Mouse (Mus musculus) stomach, postnatal 0 days (tissue): Measurements from ENCODE around the gene Tpm3. TPM values are rescaled to one million over a fixed set of nuclear protein-coding genes. Genes with fewer than 3 reads are reported as not detected.

Source experiments
- ATAC-seq: fragments of 200-750 bp; cut with Nextera tagmentation; 2 replicates; pipeline ENCODE4 v1.8.0; 2017; ENCODE audit not compliant: low FRiP score, low TSS enrichment
- DNase-seq: peaks from one replicate; pipeline ENCODE4 v3.0.0-alpha.2; 2016; ENCODE audit warnings: low spot score
- H3K27ac ChIP-seq: fragments of 300-500 bp; sonication (generic); replicated peaks from 2 replicates; pipeline ENCODE4 v1.5.1; 2014; ENCODE audit warnings: mild to moderate bottlenecking, control low read depth
- H3K27me3 ChIP-seq: fragments of 300-500 bp; sonication (generic); 2 replicates; pipeline ENCODE4 v1.6.1; 2014; ENCODE audit warnings: low read length; ENCODE audit not compliant: control insufficient read depth, insufficient read depth
- H3K36me3 ChIP-seq: fragments of 300-500 bp; sonication (generic); 2 replicates; pipeline ENCODE4 v1.6.1; 2014; ENCODE audit warnings: low read length, mixed read lengths; ENCODE audit not compliant: control insufficient read depth, insufficient read depth
- H3K4me1 ChIP-seq: fragments of 300-500 bp; sonication (generic); replicated peaks from 2 replicates; pipeline ENCODE4 v1.6.1; 2014; ENCODE audit warnings: antibody characterized with exemption; ENCODE audit not compliant: control insufficient read depth, insufficient read depth
- H3K4me2 ChIP-seq: fragments of 300-500 bp; sonication (generic); replicated peaks from 2 replicates; pipeline ENCODE4 v1.6.1; 2014; ENCODE audit warnings: low read depth, mild to moderate bottlenecking, control low read depth, moderate library complexity
- H3K4me3 ChIP-seq: fragments of 300-500 bp; sonication (generic); 2 replicates; pipeline ENCODE4 v1.5.1; 2014; ENCODE audit warnings: low read depth, low read length, control low read depth
- H3K9ac ChIP-seq: fragments of 300-500 bp; sonication (generic); 2 replicates; pipeline ENCODE4 v1.6.1; 2014; ENCODE audit warnings: mild to moderate bottlenecking, low read length, control low read depth, mixed read lengths
- H3K9me3 ChIP-seq: fragments of 300-500 bp; sonication (generic); 2 replicates; pipeline ENCODE4 v1.6.1; 2016; ENCODE audit warnings: low read length; ENCODE audit not compliant: control insufficient read depth
- CTCF ChIP-seq: IDR thresholded peaks from 2 replicates; pipeline ENCODE4 v1.5.1; 2016; ENCODE audit warnings: antibody characterized with exemption, low read depth, mild to moderate bottlenecking, moderate library complexity
- EP300 ChIP-seq: optimal IDR thresholded peaks from 2 replicates; pipeline ENCODE3; 2016; ENCODE audit warnings: antibody characterized with exemption
- WGBS: fragments of 180-500 bp; shearing (Covaris S2); extraction: QIAGEN DNeasy Blood & Tissue Kit; methylation state at CpG from one replicate; pipeline ENCODE4 v1.1.7; 2014; 5-methylcytosine and 5-hydroxymethylcytosine counted together
- polyA plus RNA-seq: library from polyadenylated mRNA; unstranded; fragments of >200 nt; fragmentation: Nextera tagmentation; extraction: Ambion mirVana; gene quantifications from 2 replicates; pipeline ENCODE4 v1.2.1, GENCODE M21; 2015

Gene Tpm3
- 327 TPM in 2 replicates for polyA plus RNA-seq

- Histone ChIP-seq H3K36me3 (no peaks in the 10 kb centered on the region), H3K27me3 (no peaks in the 10 kb centered on the region), H3K9ac (no peak within 1 kb of the TSS), H3K4me1 (no peaks in the 10 kb centered on the region), H3K4me2 (no peak within 1 kb of the TSS), H3K4me3 (no peak within 1 kb of the TSS), H3K27ac (no peak within 1 kb of the TSS), H3K9me3 (no peaks in the 10 kb centered on the region)
- DNase-seq = no peak
- ATAC-seq = no peak
- 57% methylated on average over 4 of the region's 4 CpGs for WGBS
- TF ChIP-seq EP300 (no peak), CTCF (no peak)
Measured at GRCm38 (mm10) chr3:90072294-90072693, at the start of gene Tpm3. TSS of gene Tpm3 (plus strand) at chr3:90072649.

DNA sequence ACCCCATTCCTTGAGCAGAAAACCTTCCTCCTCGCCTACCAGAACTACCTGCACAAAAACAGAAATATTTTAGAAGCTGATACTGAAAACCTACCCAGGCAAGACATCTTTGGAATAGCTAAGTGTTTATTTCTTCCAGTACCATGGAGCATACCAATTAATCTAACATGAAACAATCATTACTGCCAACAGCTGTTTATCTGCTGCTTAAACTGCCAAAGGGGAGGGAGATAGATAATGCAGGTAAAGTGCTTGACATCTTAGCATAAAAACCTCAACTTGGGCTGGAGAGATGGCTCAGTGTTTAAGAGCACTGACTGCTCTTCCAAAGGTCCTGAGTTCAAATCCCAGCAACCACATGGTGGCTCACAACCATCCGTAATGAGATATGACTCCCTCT lies 37.8 kb upstream of the Tpm3 start:
- H3K4me1 ChIP-seq = no peaks in the 10 kb centered on the region
- H3K36me3 ChIP-seq = peaks cover 25% of the 10 kb centered on the region; the same call in 1 of the 2 replicates
- 93% methylated on average over 2 of the region's 2 CpGs for WGBS

GRCm38 (mm10) chr3:90036263-90036662 lies 36.2 kb upstream of the Tpm3 start:
- H3K9ac ChIP-seq = no peak overlapping the region
- H3K27me3 ChIP-seq = no peaks in the 10 kb centered on the region
- WGBS = 97% methylated on average over 1 of the region's 1 CpGs
- H3K4me2 ChIP-seq = no peak overlapping the region
- TF ChIP-seq EP300 = no peak
- TF ChIP-seq CTCF = no peak
- ATAC-seq (no peak), DNase-seq (no peak)
- H3K36me3 ChIP-seq = peaks cover 23% of the 10 kb centered on the region; the same call in 1 of the 2 replicates
- no peak overlapping the region for H3K27ac ChIP-seq
- no peaks in the 10 kb centered on the region for H3K4me1 ChIP-seq
- H3K4me3 ChIP-seq = no peak overlapping the region
- no peaks in the 10 kb centered on the region for H3K9me3 ChIP-seq

More for the DNA sequence above, 37.8 kb upstream of the Tpm3 start:
- no peak overlapping the region for H3K4me2 ChIP-seq
- no peak overlapping the region for H3K9ac ChIP-seq
- H3K27ac ChIP-seq = no peak overlapping the region
- no peaks in the 10 kb centered on the region for H3K27me3 ChIP-seq
- no peak for ATAC-seq
- H3K9me3 ChIP-seq = no peaks in the 10 kb centered on the region
- H3K4me3 ChIP-seq = no peak overlapping the region
- no peak for DNase-seq
- TF ChIP-seq CTCF = no peak
- no peak for TF ChIP-seq EP300

DNA sequence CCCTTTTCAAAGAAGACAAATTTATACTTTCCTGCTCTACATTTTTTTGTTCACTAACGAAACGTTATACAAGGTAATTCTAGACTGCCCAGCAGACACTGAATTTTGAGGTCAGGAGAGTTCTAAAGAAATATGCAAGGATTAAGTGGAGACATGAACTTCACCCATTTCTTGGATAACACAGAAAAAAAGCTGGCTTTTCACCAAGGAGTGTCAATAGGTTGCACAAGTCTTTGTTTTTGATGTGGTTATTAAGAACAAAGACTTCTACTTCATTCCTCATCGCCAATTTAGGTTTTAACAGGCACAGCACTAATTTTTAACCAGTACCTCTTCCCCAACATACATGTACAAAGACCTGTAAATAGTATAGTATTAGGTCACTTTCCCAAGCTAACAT lies 22.8 kb upstream of the Tpm3 start:
- TF ChIP-seq EP300 (no peak), CTCF (no peak)
- DNase-seq (no peak), ATAC-seq (no peak)
- no peak overlapping the region for H3K4me3 ChIP-seq
- no peaks in the 10 kb centered on the region for H3K27me3 ChIP-seq
- WGBS = 17% methylated on average over 3 of the region's 3 CpGs
- 0 out of 2 replicates have a peak, but pooled peaks cover 2% of the 10 kb centered on the region for H3K36me3 ChIP-seq
- no peak overlapping the region for H3K9ac ChIP-seq
- H3K27ac ChIP-seq = no peak overlapping the region
- H3K4me2 ChIP-seq = no peak overlapping the region
- no peaks in the 10 kb centered on the region for H3K9me3 ChIP-seq
- H3K4me1 ChIP-seq = no peaks in the 10 kb centered on the region

DNA sequence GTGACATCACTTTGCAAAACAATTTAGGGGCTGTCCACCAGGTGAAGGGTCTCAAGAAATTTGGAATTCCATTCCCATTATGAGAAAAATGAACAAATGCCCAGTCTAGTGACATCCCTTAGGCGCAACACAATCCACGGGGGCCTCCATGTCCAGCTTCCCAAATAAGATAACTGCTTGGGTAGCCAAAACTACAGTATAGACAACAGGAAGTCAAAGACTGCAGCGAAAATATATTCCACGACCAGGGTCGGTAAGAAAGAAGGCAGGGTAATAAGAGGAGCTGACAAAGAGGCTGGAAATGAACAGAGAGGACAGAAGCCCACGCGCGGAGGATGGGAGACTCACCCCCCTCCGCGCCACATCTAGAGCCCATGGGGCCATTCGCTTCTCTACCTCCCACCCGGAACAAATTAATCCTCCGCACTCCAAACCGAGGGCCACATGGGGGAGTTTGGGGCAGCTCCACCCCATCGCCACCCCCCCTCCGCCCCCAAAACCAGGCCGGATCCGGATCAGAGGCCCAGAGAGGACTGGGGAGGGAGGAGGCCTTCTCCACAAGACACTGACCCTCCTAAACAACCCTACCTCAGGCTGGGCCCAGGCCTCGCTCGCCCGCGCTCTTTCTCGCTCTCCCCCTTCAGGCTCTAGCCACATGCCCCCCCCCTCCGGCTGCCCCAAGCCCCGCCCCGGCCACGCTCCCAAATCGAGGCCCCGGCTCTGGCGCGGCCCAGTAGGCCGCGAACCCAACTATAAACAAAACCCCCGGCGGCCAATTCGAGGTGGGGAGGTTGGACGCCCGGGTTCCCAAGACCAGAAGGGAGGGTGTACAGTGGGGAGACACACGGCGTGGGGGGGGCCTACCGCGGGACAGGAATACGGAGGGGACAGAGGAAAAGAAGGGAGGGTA lies 20.8 kb upstream of the Tpm3 start, which contains the start of gene 4933434E20Rik:
Gene 4933434E20Rik (plus strand): TSS at position 196 of the 910 bp plus-strand sequence.
- DNase-seq (peak; percentile 72), ATAC-seq (peak; percentile 75)
- peak within 1 kb of the TSS; percentile 89 for H3K4me3 ChIP-seq
- peak within 1 kb of the TSS; percentile 97 for H3K27ac ChIP-seq
- no peak for TF ChIP-seq EP300
- TF ChIP-seq CTCF = no peak; the same call in 1 of the 2 replicates
- no peaks in the 10 kb centered on the region for H3K4me1 ChIP-seq
- H3K27me3 ChIP-seq = no peaks in the 10 kb centered on the region
- H3K36me3 ChIP-seq = peaks cover 3% of the 10 kb centered on the region; the same call in 1 of the 2 replicates
- WGBS = 1% methylated on average over 38 of the region's 43 CpGs
- no peaks in the 10 kb centered on the region for H3K9me3 ChIP-seq
- peak within 1 kb of the TSS; percentile 99 for H3K9ac ChIP-seq
- H3K4me2 ChIP-seq = peak within 1 kb of the TSS; percentile 65
